Mouse (Mus musculus) adrenal gland, postnatal 25 days (tissue): Measurements from ENCODE around the gene Ostm1. TPM values are rescaled to one million over a fixed set of nuclear protein-coding genes. Genes with fewer than 3 reads are reported as not detected.

Experiments
- total RNA-seq: library from RNA; stranded (reverse); gene quantifications from 2 replicates; pipeline ENCODE4 v1.2.3, GENCODE M21; 2021

Gene Ostm1
- total RNA-seq, 1 experiment from 2014 or later = 27.4 TPM

Other genes starting within 250 kb of the Ostm1 start
- 18.5 and 19.6 TPM in 2 replicates for gene Afg1l, start 105.3 kb upstream of the Ostm1 start, total RNA-seq
- 212 and 272 TPM in 2 replicates for gene Snx3, start 81.8 kb upstream of the Ostm1 start, total RNA-seq
- not detected in 2 replicates for gene Nr2e1, start 190 bp upstream of the Ostm1 start, total RNA-seq
- gene Sec63, start 177.7 kb downstream of the Ostm1 start, total RNA-seq = 70.0 and 75.3 TPM in 2 replicates